Mouse (Mus musculus) right cerebral cortex, postnatal 4 days (tissue): ENCODE measurements around the gene Nle1.
"Not testable (repeated sequence)": the region's sequence is repeated elsewhere in the genome, so short reads cannot be mapped to it uniquely, and the experiment has no call there.

Source experiments
- DNase-seq: peaks from one replicate; pipeline ENCODE4 v3.0.0-alpha.2; 2022

Gene Nle1

DNA sequence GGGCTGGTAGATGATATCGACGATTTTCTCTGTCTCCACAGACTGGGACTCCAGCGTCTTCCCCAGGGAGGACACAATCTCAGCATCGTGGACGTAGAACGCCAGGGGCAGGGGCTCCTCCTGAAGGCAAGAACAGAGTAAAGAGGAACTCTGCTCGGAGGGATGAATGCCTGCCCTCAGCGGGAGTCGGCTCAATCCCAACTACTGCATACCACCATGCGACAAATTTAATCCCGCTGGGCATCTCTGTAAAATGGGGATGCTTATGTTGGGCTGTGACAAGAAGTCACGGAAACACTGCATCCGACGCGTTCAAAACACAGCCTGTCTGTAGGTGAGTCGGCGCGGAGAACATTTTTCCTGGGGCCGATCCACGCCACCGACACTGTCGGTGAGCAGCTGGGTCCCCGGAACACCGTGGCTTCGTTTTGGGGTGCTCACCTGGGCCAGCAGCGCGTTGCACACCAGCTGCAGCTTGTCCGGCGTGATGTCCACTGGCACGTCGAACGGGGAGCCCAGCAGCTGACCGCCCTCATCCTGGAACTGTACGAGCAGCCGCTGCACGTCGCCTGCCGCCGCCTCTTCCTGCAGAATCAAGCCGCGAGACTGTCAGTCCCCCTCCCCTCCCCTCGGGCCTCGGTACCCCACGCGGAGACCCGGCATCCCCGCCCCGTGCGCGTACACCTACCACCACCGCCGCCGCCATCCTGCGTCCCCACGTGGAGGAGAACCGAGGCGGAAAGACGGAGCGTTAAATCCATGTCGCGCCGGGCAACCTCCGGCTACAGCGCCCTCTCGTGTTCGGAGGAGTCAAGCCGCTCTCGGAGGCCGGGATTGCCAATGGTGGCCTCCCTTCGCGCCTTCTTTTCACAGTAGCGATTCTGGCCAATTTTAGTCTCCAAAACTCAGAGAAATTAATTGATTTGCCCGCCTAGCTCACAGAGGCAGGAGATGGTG is at the start of gene Nle1:
TSS of gene Nle1 (minus strand) at position 761 of the 957 bp plus-strand sequence.
- peak; percentile 98 for DNase-seq

DNA sequence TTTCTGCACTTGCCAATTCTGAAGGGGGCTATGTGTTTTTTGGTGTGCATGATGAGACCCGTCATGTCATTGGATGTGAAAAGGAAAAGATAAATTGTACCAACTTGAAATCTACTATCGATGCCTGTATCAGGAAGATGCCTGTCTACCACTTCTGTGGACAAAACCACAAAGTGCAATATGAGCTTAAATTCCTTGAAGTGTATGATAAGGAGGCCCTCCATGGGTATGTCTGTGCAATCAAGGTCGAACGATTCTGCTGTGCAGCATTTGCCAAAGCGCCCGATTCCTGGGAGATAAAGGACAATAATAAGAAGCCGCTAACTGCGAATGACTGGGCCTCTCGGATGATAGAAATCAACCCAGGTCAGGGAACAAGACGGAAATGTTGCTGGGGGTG is 48.7 kb upstream of the Nle1 start:
- DNase-seq, result no peak

- no peak for DNase-seq
Measured at GRCm38 (mm10) chr11:82954631-82955030, 46.4 kb upstream of the Nle1 start.

DNA sequence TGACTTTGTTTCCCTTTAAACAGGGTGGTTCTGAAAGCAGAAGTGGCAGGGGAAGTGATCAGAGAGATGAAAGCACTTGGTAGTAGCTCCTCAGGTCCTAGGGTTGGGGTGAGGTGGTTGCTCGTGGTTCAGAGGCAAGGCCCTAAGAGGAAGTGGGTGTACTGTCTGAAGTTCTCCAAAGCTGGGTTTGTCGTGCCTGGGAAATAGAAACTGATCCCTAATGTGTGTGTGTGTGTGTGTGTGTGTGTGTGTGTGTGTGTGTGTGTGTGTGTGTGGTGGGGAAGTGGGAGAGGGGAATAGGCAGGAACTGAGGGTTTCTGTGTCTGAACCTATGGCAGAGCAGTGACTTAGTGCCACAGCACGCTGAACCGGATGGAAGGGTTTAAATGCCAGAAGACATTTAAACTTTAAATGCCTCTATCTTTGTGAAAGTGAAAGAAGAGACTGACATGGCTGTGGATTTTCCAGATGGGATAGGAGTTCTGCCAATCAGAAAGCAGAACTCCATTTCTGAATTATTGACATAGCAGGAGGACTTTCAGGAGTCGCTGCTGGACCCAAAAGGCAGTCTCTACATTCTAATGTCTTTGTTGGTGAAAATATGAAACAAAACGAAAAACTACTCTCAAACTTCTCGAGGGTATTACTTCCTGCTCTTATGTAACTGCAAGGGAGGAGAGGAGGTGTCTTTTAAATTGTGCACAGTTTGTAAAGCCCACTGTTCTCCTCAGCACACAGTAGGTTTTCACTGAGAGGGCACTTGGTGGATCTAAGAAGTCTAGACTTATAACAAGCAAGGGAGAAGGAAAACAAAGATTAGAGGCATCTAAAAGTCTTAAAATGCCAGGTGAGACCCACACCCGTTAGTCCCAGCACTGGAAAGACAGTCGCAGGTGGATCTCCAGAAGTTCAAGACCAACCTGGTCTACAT is 44.7 kb upstream of the Nle1 start:
- DNase-seq, result no peak

DNA sequence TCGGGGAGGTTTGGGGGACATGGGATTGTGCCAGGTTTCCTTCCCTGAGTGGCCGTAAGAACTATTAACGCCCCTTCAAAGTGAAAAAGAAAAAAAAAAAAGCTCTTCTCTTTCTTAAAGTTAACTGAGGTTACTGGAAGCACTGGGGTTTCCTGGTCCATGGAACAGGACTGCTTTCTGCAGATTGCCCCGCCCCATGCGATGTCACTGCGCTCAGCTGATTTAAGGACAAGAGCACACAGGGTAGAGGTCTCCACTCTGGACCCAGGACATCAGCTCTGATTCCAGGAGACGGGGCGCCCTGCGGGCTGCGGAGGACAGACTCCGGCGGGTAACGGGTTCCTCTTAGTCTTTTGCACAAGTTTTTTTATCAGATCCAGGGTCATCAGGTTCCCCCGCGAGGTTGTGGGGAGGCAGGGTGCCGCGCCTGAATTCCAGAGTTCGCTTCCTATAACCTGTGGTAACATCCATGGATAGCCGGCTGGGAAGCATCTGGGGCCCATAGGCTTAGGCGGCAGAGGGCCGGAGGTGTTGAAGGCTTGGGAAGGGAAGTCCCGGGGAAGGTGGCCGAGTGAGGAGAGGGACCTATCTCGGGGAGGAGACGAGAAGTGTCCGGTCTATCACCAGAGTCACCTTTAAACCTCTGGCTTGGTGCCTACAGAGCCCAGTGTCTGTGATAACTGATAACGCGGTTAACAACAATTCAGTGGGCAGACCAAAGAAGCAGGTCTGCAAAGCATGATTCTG is 43.8 kb upstream of the Nle1 start:
- no peak for DNase-seq

- no peak for DNase-seq
Measured at GRCm38 (mm10) chr11:82950736-82951481, 42.7 kb upstream of the Nle1 start, which contains the start of gene Slfn5. Slfn5 (plus strand) TSS chr11:82951349.

DNA sequence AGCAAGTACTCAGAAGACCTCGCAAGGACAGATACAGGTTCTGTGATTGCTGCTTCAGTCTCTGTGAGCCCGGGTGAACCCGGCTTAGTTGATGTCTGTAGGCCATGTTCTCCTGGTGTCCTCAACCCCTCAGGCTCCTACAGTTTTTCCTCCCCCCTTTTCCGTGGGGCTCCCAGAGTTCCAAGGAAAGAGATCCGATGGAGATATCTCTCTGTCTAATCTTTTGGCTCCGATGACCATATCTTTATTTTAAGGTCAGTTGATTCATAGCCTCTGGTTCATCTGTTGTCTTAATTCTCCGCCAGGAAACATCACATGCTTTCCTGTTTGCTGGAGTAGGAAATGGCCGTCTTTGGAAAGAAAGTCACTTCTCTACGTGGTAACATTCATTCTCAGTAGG is 40.8 kb upstream of the Nle1 start:
- DNase-seq, result no peak

DNA sequence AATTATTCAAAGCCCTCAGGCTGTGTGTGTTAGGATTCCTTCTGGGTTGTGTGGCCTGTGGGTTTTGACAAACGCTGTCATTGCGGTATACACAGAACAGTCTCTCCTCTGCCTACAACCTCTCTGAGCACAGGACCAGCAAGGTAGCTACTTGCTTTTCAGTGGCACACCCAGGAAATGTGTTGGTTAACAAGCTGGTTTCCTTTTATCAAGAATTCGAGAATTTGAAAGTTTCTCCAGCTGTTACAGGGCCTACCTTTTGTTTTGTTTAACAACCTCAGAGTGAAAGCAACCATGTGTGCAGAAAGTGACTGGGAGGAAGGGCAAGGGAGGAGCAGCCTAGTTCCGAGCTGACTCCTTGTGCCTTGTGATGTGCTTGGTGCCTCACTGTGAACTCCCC is 39.2 kb upstream of the Nle1 start:
- DNase-seq, result no peak

GRCm38 (mm10) chr11:82945636-82946035 is 37.4 kb upstream of the Nle1 start:
- no peak for DNase-seq

DNA sequence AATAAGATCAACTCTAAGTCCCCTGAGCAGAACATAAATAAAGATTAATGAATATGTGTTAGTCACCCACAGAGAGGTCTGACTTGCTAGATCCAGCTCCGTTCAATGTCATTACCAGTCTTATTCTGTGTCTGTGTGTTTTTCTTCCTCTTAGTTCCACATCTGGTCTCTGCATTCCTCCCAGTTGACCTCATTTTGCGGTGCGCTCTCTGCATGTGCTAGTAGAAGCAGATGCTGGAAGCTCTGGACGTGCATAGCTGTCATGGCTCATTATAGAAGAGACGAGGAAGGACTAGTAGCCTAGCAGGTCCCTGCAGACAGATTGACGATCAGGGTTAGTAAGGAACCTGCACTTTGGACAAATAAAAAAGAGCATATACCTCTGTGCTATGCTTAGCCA is 35.1 kb upstream of the Nle1 start:
- no peak for DNase-seq

DNA sequence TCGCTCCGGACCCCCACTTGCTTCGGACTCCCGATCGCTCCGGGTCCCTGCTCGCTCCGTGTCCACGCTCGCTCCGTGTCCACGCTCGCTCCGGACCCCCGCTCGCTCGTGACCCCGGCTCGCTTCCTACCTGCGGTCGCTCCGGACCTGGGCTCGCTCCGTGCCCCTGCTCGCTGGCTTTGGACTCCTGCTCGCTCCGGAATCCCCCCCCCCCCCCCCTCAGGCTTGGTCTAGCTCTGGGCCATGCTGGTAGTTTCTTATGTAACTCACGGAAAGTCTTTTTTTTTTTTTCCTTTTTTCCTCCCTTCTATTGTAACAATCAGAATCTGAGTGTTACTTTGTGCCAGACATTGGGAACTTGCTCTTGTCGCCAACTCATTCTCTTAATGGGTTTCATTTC is 25.0 kb upstream of the Nle1 start:
- no peak for DNase-seq

GRCm38 (mm10) chr11:82931671-82932450 is 23.6 kb upstream of the Nle1 start:
- DNase-seq, result not testable (repeated sequence)

DNA sequence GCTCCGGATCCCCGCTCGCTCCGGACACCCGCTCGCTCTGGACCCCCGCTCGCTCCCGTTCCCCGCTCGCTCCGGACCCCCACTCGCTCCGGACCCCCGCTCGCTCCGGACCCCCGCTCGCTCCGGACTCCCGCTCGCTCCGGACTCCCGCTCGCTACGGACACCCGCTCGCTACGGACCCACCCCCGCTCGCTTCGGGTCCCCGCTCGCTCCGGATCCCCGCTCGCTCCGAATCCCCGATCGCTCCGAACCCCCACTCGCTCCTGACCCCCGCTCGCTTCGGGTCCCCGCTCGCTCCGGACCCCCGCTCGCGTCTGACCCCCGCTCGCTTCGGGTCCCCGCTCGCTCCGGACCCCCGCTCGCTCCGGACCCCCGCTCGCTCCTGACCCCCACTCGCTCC is 22.9 kb upstream of the Nle1 start:
- DNase-seq, result not testable (repeated sequence)

- not testable (repeated sequence) for DNase-seq
Measured at GRCm38 (mm10) chr11:82930391-82930955, 22.3 kb upstream of the Nle1 start.

GRCm38 (mm10) chr11:82929633-82929950 is 21.4 kb upstream of the Nle1 start:
- no peak for DNase-seq

- no peak for DNase-seq
Measured at GRCm38 (mm10) chr11:82928897-82929632, 20.9 kb upstream of the Nle1 start.

GRCm38 (mm10) chr11:82923910-82924309 is 15.7 kb upstream of the Nle1 start:
- DNase-seq, result not testable (repeated sequence)

- no peak for DNase-seq
Measured at GRCm38 (mm10) chr11:82921691-82922090, 13.5 kb upstream of the Nle1 start.

DNA sequence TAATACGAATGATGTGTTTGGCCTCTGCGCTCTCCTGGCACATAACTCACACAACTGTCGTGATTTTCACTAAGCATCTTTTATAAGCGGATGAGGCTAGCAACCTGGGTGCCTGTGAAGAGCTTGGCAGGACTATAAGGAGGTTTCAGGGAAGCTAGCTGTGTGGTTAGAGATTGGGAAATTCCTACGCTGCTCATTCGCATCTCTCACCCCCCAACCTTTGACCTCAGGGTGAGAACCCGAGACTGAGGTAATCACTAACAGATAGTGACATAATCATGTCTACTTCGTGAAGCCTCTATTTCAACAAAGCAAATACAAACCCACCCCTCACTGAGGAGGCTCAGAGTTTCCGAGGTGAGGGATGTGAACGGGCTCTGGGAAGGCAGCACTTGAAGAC is 12.6 kb upstream of the Nle1 start:
- DNase-seq, result no peak

DNA sequence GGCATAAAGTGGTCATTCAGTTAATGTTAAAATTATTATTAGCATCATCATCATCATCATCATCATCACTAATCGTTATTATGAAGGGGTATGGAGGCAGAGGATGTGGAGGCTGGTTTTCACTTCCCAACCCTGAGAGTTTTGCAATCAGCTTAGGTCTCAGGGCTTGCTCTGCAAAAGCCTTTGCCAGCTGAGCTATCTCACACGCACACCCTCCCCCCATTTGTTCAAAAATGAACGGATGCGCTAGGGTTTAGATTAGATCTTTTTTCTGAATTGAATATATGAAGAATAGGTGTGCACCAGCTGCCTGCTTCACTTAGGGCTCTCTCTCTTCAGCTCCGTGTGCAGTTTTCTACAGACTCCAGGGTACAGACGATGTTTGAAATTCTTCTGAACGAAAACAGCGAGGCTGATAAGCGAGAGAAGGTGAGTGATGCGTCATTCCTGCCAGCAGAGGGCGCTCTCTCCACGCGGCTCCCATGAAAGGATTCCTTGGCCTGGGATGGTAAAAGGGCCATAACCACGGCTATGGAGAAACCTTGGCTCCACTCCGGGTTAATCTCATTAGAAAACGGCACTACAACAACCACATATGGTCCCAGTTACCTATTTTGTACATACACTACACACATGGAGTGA is 6.6 kb upstream of the Nle1 start:
- peak; percentile 83 for DNase-seq
